Mouse (Mus musculus) c-Kit-negative CD71-positive TER-119-positive erythroid progenitor cells, embryonic 14.5 days (primary cell): ENCODE results near the gene Tdrd7.

ENCODE experiments used
- DNase-seq: peaks from one replicate; pipeline ENCODE4 v3.0.0-alpha.2; 2013; ENCODE audit warnings: low read depth, low spot score

The Tdrd7 gene

GRCm38 (mm10) chr4:45964771-45965439, at the start of gene Tdrd7:
Gene Tdrd7 (plus strand): TSS chr4:45965334.
- DNase-seq, result no peak

GRCm38 (mm10) chr4:45917091-45917490, 48.0 kb upstream of the Tdrd7 start:
- no peak for DNase-seq

- no peak for DNase-seq
These were observed 43.3 kb upstream of the Tdrd7 start for GRCm38 (mm10) chr4:45921663-45922435.

- no peak for DNase-seq
These were observed 41.1 kb upstream of the Tdrd7 start for GRCm38 (mm10) chr4:45924011-45924410.

- DNase-seq, result no peak
These were observed 36.6 kb upstream of the Tdrd7 start for GRCm38 (mm10) chr4:45928561-45928960.

- DNase-seq, result no peak
These were observed 23.5 kb upstream of the Tdrd7 start for GRCm38 (mm10) chr4:45941628-45942044.

GRCm38 (mm10) chr4:45947729-45948128, 17.4 kb upstream of the Tdrd7 start:
- DNase-seq, result no peak

- no peak for DNase-seq
These were observed 15.9 kb upstream of the Tdrd7 start for GRCm38 (mm10) chr4:45949109-45949848.

GRCm38 (mm10) chr4:45951830-45952229, 13.3 kb upstream of the Tdrd7 start:
- no peak for DNase-seq

GRCm38 (mm10) chr4:45953025-45953919, 11.9 kb upstream of the Tdrd7 start:
- no peak for DNase-seq

- no peak for DNase-seq
These were observed 9.9 kb upstream of the Tdrd7 start for GRCm38 (mm10) chr4:45955235-45955634.

GRCm38 (mm10) chr4:45956131-45956530, 9.0 kb upstream of the Tdrd7 start:
- DNase-seq, result no peak

- DNase-seq, result no peak
These were observed 8.4 kb upstream of the Tdrd7 start for GRCm38 (mm10) chr4:45956706-45957105.

GRCm38 (mm10) chr4:45965737-45966447, 758 bp downstream of the Tdrd7 start:
- no peak for DNase-seq

- no peak for DNase-seq
These were observed 1.6 kb downstream of the Tdrd7 start for GRCm38 (mm10) chr4:45966716-45967115.

GRCm38 (mm10) chr4:45967479-45968341, 2.6 kb downstream of the Tdrd7 start:
- DNase-seq, result no peak

- no peak for DNase-seq
These were observed 3.9 kb downstream of the Tdrd7 start for GRCm38 (mm10) chr4:45969051-45969450.

- DNase-seq, result no peak
These were observed 5.0 kb downstream of the Tdrd7 start for GRCm38 (mm10) chr4:45970048-45970560.

- peak; percentile 83 for DNase-seq
These were observed 6.8 kb downstream of the Tdrd7 start for GRCm38 (mm10) chr4:45971806-45972447.
